Mouse (Mus musculus): ENCODE data around the gene Clip1.
A peak's percentile ranks its signal among the peaks of the same experiment; 100 is the strongest.
"Not testable (repeated sequence)": the region's sequence is repeated elsewhere in the genome, so short reads cannot be mapped to it uniquely, and the experiment has no call there.

Gene Clip1

GRCm38 (mm10) chr5:123684221-123685144 lies at the start of gene Clip1:
Gene Clip1, minus strand, starts transcription at chr5:123684618.
- DNase-seq (ENCODE audit: inconsistent ontology term), result peak; percentile 79

- no peak for DNase-seq (ENCODE audit: inconsistent ontology term)
Measured at GRCm38 (mm10) chr5:123730981-123731380, 46.6 kb upstream of the Clip1 start.

GRCm38 (mm10) chr5:123723816-123724215 lies 39.4 kb upstream of the Clip1 start:
- DNase-seq (ENCODE audit: inconsistent ontology term), result not testable (repeated sequence)

GRCm38 (mm10) chr5:123720328-123721311 lies 36.2 kb upstream of the Clip1 start, which contains the start of gene Zcchc8:
Gene Zcchc8, minus strand, starts transcription at chr5:123721100.
- DNase-seq (ENCODE audit: inconsistent ontology term), result peak; percentile 95

GRCm38 (mm10) chr5:123714622-123715021 lies 30.2 kb upstream of the Clip1 start:
- DNase-seq (ENCODE audit: inconsistent ontology term), result no peak

GRCm38 (mm10) chr5:123713782-123714181 lies 29.4 kb upstream of the Clip1 start:
- no peak for DNase-seq (ENCODE audit: inconsistent ontology term)

- no peak for DNase-seq (ENCODE audit: inconsistent ontology term)
Measured at GRCm38 (mm10) chr5:123709571-123709970, 25.2 kb upstream of the Clip1 start.

- no peak for DNase-seq (ENCODE audit: inconsistent ontology term)
Measured at GRCm38 (mm10) chr5:123708598-123708997, 24.2 kb upstream of the Clip1 start.

- peak; percentile 45 for DNase-seq (ENCODE audit: inconsistent ontology term)
Measured at GRCm38 (mm10) chr5:123700625-123701024, 16.2 kb upstream of the Clip1 start.

- DNase-seq (ENCODE audit: inconsistent ontology term), result peak; percentile 55
Measured at GRCm38 (mm10) chr5:123699198-123699597, 14.8 kb upstream of the Clip1 start.

GRCm38 (mm10) chr5:123696961-123697360 lies 12.5 kb upstream of the Clip1 start:
- DNase-seq (ENCODE audit: inconsistent ontology term), result no peak

- no peak for DNase-seq (ENCODE audit: inconsistent ontology term)
Measured at GRCm38 (mm10) chr5:123696244-123696643, 11.8 kb upstream of the Clip1 start.

GRCm38 (mm10) chr5:123694468-123694867 lies 10.1 kb upstream of the Clip1 start:
- DNase-seq (ENCODE audit: inconsistent ontology term), result peak; percentile 87

- peak; percentile 65 for DNase-seq (ENCODE audit: inconsistent ontology term)
Measured at GRCm38 (mm10) chr5:123683377-123684220, 819 bp downstream of the Clip1 start.

- DNase-seq (ENCODE audit: inconsistent ontology term), result peak; percentile 91
Measured at GRCm38 (mm10) chr5:123683043-123683376, 1.4 kb downstream of the Clip1 start.

- DNase-seq (ENCODE audit: inconsistent ontology term), result no peak
Measured at GRCm38 (mm10) chr5:123682372-123682771, 2.0 kb downstream of the Clip1 start.

- DNase-seq (ENCODE audit: inconsistent ontology term), result peak; percentile 66
Measured at GRCm38 (mm10) chr5:123679546-123680263, 4.7 kb downstream of the Clip1 start.

- DNase-seq (ENCODE audit: inconsistent ontology term), result no peak
Measured at GRCm38 (mm10) chr5:123679106-123679505, 5.3 kb downstream of the Clip1 start.

GRCm38 (mm10) chr5:123675717-123676116 lies 8.7 kb downstream of the Clip1 start:
- no peak for DNase-seq (ENCODE audit: inconsistent ontology term)

GRCm38 (mm10) chr5:123675221-123675620 lies 9.2 kb downstream of the Clip1 start:
- no peak for DNase-seq (ENCODE audit: inconsistent ontology term)

GRCm38 (mm10) chr5:123671473-123671820 lies 13.0 kb downstream of the Clip1 start:
- no peak for DNase-seq (ENCODE audit: inconsistent ontology term)

Measured in Muller cell, postnatal 12 days (primary cell).